Mouse (Mus musculus) A20 (cell line): ENCODE results near the gene Prnd.

ENCODE experiments used
- DNase-seq: peaks from one replicate; pipeline ENCODE4 v3.0.0-alpha.2; 2011; ENCODE audit warnings: low read depth, low spot score

Prnd gene

DNA sequence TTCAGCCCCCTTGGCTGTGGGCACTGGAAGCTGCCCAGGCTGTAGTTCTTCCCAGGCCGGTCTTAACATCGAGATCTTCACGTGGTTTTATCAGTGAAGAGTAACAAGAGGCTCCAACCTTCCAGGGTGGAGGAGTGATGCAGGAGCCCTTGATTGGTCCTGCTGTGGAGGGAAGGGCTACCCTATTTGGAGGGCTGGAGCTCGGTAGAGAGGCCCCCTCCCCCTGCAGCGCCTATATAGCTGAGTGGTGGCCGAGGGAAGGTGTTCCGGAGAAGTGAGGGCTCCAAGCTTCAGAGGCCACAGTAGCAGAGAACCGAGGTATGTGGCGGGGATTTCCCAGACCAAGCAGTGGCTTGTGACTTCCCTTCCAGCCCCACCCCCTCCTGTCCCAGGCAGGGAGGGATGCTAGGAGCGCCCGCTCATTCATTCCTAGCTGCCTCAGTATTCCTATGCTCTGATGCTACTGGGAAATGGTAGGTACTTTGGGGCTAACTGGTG, at the start of gene Prnd:
Gene Prnd (plus strand): TSS at position 264 of the 498 bp plus-strand sequence.
- DNase-seq = peak; percentile 19

DNA sequence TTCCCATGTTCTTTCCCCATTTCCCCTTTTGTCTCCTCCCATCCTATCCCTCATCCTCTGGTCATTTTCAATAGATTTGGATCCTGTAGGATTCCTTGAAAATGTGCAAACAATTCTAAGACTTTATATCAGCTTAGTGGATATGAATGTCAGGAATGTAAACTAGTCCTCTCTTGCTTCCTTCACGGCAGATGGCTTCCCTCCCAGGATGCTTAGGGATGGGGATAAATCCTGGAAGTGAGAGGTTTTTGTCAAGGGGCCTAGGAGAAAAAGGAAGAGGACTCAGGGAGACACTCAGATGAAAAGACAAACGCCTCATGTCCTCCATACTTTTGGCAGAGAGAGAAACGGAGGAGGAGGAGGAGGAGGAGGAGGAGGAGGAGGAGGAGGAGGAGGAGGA, 48.2 kb upstream of the Prnd start:
- no peak for DNase-seq

DNA sequence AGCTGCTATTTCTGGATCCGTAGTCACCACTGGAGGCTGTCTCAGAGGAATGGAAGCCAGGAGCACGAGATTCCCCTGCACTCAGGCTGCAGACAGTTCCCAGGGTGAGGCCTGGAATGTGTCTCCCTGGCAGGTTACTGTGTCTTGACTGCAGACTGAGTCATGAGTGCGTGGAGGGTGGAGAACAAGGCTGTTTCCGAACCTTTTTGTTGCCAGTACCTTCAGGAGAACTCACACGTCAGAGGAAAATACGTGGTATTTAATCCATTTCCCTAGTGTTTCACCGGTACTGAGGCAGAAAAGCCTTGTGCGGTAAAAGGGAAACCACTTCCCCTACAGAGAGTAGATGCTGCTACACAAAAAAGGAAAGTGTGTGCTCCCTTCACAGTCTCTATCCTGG, 47.8 kb upstream of the Prnd start:
- no peak for DNase-seq

DNA sequence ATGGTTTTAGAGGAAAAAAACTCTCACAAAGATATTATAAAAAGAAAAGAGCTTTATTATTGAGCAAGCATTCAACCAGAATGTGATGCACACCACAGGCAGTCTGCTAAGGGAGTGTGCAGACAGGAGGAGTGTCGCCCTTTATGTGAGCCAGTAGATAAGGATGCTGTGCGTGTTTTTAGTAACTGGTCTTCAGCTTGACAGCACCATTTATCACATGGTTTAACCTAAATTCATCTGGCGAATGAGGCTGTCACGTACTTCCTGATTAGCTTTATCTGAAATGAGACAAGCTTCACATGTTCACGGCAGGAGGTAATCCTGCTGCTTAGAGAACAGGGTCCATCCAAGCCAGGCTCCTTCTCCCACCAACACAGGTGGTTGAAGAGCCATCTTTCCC, 45.6 kb upstream of the Prnd start:
- no peak for DNase-seq

DNA sequence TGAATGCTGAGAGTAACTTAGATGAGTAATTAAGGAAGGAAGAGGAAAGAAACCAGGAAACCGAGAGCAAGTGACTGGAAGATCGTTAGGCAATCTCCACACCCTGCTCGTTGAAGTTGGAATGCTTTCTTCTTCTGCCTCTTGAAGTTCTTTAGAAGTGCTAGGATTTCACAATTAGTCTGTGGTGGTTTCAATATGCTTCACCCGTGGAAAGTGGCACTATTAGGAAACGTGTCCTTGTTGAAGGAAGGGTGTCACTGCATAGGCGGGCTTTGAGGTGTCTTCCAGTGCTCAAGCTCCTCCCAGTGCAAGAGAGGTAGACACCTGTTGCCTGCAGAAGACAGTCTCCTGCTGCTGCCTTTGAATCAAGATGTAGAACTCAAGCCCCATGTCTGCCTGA, 44.9 kb upstream of the Prnd start:
- no peak for DNase-seq

DNA sequence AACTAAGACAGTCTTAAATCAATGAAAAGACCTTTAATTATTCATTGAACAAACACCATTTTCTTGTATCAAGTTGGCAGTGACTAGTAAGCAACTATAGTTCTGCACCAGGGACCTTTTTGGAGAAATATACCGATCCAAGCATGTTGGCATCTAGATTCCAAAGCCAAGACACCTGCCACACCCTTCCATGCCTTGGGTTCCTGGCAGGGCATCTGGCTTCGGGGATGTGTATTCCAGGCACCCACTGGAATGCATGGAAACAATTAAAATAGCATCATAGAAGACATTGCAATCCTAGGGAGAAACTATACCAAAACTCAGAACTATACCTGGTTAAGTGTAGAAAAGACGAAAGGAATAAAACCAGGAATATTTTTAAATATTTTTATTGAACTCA, 44.4 kb upstream of the Prnd start:
- no peak for DNase-seq

DNA sequence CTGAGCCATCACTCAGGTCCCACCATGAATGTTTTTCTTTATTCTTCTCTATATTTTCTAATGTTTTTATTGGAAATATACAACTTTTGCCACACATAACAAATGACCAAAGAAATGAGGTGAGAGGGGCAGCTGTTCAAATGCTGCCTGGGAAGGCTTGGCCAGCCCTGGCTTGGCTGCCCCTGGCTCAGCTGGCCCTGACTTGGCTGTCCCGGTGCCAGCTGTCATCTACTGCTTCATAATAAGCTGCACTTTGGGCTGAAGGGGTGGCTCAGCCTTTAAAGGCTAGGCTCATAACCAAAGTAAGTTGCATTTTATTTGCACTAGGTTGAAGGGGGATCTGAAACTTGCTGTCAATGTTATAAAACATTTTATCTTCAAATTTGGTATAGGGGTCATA, 43.8 kb upstream of the Prnd start:
- DNase-seq = no peak

DNA sequence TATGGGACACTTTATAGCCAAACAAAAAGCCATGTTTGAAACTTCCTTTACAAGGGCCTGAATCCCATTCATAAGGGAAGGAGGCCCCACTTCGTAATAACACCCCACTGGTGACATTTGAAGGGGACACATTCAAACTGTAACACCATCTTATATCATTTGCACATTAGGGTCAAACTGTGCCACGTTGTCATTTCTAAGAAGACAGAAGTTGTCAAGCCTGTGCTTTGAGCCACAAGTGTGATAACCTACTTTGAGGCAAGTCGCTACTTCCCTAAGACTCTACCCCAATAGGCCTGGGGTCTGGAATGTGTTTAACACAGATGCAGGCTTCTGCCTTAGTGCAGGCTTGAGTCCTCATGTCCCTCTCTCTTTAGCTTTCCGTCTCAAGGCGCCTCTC, 43.4 kb upstream of the Prnd start:
- no peak for DNase-seq

DNA sequence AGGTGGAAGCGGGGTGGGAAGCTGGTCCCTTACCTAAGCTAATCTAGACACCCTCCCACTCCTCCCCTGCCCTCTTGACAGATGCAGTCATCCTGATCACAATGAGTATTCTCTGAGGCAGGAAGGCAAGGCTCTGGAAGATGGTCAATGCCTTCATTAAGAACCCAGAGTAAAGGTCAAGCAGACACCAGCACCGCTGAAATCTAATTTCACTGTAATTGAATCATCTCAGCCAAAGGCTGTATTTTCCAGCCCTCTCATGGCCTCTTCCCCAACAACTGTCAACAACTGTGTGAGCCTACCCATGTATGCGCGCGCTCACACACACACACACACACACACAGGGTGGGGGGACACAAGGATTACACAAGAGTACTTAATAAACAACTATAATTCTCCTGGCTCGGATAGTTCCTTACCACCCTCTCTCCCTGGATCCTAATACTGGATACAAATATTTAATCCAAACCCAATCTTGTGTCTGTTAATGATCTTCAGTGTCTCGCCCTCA, 42.3 kb upstream of the Prnd start:
- DNase-seq = no peak

DNA sequence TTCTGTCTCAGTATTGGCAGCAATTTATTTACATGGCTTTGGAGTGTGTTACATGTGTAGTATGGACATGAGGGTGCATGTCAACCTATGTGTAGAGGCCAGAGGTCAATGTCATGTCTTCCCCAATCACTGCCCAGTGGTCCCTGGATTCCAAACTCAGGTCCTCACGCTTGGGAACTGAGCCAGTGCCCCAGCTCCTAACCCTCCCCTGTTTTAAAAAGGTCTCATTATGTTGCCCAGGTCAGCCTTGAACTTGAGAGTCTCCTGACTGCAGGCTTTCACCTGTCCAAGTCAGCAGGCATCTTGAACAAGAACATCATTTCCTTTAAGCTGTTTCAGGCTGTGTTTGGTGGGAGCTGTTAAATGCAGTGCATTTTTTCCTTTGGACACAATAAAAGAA, 41.8 kb upstream of the Prnd start:
- DNase-seq = no peak

DNA sequence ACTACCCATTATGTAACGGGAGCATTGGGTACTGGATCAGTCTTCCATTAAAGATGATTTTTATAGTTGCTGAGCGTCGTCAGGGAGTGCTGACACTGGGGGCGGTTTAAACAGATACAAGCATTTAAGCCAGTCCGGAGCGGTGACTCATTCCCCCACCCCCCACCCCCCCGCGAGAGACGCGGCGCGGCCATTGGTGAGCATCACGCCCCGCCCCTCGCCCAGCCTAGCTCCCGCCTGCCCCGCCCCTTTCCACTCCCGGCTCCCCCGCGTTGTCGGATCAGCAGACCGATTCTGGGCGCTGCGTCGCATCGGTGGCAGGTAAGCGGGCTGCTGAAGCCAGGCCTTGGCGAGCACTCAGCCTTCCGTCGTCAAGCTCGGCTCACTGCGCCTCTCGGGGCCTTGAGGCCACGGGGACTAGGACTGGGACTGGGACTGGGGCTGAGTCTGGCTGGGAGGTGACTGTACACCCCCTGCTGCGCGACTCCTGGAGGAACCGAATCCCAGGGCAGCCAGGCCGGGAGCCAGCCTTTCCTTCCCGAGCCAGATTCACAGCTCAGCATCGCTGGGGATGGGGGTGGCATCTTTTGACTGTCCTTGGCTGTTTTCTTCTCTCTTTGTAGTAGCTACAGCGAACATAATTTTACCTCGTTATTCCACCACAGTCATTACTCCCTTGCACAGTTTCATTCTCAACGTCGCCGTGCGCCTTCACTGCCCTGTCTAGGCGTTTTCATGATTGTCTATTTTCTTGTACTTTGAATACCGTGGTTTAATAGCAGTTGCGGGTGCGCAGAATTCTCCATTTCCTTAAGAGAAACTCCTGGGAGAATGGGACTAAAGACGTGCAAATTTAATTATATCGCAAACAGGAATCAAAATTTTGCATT, 40.7 kb upstream of the Prnd start, which contains the start of the genes Prnp and Prn:
Gene Prnp (plus strand): TSS at position 246 of the 890 bp plus-strand sequence.
Gene Prn (plus strand): TSS at position 275 of the 890 bp plus-strand sequence.
- peak; percentile 95 for DNase-seq

DNA sequence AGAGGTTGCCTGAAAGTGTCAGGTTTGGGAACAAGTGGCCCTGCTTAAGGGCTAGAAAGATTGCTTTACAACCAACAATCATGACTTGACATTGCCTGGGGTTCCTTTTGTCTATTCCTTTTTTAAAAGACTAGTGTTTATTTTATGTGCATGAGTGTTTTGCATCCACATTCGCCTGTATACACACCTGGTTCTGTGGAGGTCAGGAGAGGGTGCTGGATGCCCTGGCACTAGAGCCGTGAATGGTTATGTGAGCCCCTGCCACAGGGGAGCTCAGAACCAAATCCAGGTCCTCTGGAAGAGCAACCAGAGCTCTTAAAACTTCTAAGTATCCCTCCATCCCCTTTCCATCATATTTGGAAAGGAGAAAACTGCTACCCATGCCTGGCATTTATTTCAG, 39.8 kb upstream of the Prnd start:
- no peak for DNase-seq

DNA sequence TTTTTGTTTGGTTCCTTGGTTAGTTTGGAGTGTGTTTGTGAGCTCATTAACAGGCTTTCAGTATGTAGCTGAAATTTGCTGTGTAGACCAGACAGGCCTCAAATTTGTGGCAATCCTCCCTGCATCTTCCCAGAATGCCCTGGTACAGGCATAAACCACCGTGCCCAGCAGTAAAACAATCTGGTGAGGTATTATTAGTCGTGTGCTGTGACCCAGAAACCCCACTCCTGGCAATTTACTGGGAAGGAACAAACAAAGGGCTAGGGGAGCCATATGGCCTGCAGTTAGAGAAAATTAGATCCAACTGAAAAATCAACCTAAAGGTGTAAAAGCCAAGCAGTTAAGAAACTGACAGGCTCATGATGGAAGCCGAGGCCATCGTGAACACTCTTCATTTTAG, 39.3 kb upstream of the Prnd start:
- no peak for DNase-seq

DNA sequence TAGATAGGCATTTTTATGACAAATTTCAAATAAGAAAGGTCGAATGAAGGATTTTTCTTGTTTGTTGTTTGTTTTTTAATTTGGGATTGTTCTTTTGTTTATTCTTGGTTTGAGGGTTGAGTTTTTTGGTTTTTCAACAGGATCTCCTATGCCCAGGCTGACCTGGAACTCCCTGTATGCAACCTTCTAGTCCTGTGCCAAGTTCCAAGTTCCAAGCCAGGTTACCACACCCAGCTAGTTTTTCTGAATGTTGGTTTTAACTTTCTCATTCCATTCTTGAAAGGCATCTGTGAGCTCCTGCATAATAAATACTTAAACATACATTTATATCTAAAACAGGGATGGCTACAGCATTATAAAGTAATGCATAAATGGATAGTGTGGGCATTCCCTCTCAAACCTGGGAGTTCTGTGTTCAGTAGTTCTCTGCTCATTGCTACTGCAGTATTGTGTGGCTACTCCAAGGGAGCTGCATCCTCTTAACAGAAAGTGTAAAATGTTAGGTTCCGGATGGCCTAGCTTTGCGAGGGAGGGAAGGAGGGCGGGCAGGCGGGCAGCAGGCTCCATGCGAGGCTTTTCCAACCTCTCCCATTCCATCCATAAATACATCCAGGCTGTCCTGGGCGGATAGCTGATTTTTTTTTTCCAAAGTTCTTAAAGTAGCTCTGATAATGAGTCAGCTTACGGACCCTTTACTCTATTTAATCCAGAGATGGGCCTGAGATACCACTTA, 38.0 kb upstream of the Prnd start:
- no peak for DNase-seq

DNA sequence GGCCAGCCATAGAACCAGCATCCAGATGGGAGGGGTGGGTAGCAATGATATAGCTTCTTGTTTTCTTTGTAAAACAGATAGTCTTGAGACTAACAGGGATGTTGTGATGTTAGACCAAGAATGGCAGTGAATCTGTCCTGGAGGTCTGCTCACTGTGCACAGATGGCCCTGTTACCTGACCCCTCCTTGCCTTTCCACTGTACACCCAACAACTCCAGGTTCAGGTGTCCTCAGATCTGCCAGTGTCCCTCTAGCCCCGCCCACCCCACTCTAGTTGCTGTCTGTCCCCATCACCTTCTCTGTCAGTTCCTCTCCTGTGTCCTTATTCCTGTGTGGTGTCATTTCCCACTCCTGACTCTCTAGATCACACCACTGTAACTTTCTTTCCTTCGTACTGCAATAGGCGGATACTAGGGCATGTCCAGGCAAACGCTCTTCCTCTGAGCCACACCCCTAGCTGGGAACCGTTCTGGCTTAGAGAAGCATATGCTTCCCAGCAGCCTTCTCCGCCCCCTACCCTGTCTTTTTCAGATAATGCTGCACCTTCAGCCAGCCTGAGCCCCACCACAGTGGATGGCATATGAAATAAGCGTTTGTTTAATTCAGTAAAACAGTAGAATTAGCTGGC, 18.3 kb upstream of the Prnd start:
- DNase-seq = no peak

DNA sequence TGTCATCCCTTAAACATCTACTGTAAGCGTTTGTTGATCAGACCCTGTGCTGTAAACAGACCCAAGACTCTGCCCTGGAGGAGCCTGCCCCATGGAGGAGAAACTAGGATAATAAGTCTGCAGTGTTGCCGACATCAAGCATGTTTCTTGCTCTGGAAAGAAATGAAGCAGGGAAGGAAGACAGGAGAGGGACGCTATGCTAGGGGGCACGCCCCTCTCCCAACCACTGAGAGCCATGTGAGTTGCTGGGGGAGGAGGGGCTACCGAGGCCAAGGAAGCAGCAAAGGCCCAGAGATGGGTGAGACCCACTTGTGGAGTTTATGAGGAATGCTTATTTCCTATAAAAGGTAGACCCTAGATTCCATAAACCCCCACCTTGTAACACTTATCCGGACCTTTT, 17.6 kb upstream of the Prnd start:
- no peak for DNase-seq

DNA sequence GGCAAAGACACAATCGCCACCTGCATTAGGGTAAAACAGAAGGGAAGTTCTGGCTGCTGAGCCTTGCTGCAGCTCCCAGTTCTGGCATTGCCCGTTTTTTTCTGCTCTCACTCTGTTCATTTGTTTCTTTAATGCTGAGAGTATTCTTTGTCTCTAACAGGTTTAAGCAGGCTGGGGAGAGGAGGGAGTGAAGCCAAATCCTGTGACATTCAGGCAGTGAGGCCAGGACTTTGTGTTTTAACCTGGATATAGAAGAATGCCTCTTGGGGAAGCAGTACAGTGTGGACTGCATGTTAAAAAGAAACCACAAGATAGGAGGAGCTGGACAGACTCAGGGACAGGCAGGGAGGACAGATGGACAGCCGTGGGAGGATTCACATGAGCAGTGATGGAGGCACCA, 17.1 kb upstream of the Prnd start:
- DNase-seq = no peak

DNA sequence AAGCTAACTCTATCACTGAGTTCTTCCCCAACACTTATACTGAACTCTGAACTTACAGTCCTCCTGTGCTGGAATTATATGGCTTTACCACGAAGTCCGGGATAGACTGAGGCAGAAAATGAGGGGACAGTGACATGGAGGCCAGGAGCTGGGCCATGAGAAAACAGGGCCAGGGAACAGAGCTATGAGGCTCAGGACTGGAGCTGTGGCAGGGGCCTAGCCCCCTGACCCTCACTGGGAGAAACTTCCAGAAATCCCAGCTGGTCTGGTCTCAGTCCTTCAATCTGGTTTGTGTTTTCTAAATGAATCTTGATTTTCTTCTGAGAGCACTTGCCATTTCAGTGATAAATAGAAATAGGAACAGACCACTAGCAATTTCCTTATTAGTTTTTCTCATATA, 16.4 kb upstream of the Prnd start:
- DNase-seq = no peak

DNA sequence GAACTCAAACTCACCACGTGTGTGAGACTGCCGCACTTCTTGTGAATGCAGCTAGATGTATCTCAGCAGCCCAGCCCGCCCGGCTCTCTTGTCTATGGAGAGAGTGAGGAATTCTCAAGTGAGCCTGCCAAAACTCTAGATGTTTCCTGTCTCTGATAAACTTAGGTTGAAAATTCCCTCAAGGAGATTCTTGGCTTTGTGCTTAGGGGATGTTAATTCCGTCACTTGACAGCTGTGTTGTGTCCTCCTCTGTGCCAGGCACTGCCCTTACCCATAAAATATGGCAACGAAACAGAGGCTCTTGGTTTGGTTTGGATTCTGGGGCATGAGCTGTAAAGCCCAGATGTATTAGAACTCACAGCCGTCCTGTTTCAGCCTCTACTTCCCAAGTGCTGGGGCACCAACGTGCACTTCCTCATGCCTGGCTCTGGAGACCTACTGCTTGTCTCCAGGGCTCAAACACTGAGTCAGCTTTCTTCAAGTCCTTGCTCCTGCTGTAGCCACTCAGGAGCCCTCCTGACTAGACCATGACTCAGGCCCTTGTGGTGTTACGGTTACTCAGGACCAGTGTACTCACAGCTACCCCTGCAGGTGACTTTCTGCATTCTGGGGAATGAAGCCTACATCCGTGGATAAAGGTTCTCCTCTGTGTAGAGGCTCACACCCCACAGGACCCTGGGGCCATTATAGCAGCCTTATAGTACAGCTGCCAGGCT, 15.1 kb upstream of the Prnd start:
- peak; percentile 24 for DNase-seq

DNA sequence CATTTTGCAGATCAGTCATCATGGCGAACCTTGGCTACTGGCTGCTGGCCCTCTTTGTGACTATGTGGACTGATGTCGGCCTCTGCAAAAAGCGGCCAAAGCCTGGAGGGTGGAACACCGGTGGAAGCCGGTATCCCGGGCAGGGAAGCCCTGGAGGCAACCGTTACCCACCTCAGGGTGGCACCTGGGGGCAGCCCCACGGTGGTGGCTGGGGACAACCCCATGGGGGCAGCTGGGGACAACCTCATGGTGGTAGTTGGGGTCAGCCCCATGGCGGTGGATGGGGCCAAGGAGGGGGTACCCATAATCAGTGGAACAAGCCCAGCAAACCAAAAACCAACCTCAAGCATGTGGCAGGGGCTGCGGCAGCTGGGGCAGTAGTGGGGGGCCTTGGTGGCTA, 14.3 kb upstream of the Prnd start:
- DNase-seq = no peak

DNA sequence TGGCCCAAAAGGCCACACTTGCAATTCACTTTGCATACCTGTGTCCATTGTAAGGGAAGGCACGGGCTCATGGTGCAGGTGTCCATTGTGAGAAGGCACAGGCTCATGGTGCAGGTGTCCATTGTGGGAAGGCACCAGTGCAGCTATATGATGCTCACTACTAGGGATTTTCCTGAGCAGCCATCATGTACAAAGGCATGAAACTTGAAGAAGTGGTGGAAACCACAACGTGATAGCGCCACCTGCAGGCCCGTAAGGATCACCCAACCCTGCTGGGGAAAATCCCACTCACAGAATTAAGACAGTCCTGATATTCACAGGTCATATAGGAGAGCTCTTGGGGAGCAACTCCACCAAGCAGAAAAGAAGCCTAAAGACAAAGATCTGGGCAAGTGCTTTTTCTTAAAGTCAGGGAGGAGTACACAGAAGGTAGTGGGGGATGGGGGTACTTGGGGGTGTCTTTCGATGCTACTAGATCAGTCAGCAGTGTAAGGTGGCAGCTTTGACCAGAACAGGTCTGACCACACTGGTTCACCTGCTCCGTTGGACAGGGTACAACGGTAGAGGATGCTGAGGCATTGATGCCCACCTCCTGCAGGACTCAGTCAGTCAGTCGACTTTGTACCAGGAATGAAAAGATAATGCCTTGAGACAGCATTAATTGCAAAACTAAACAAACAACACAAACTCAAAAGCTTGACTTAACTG, 11.1 kb upstream of the Prnd start:
- peak; percentile 71 for DNase-seq
